Mouse (Mus musculus): ENCODE data around the gene Gm9049.
"Not testable (repeated sequence)": the region's sequence is repeated elsewhere in the genome, so short reads cannot be mapped to it uniquely, and the experiment has no call there.

Gene Gm9049

GRCm38 (mm10) chr10:118354005-118354404 is at the start of gene Gm9049:
TSS of gene Gm9049 (minus strand) at chr10:118354105.
- DNase-seq (ENCODE audit: low read depth) = not testable (repeated sequence)

GRCm38 (mm10) chr10:118399917-118400316 is 46.0 kb upstream of the Gm9049 start:
- no peak for DNase-seq (ENCODE audit: low read depth)

DNA sequence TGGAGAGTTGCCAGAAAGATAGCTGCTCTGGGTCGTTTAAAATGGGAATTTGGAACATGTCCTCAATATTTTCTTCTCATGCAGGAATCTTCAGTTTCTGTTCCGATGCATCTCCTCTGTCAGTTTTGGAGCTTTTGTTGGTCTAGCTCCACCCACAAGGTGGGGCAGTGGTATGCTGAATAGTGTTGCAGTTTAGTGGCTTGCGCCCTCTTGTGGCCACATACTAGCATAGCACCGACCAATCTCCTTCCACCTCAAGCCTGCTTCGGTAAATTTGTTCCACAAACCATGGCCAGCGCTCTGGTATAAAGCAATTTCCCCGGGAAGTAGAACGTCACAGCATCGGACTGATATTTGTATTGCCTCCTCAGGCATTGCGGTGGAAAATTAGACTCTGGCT is 16.5 kb upstream of the Gm9049 start:
- peak; percentile 71 for DNase-seq (ENCODE audit: low read depth)

DNA sequence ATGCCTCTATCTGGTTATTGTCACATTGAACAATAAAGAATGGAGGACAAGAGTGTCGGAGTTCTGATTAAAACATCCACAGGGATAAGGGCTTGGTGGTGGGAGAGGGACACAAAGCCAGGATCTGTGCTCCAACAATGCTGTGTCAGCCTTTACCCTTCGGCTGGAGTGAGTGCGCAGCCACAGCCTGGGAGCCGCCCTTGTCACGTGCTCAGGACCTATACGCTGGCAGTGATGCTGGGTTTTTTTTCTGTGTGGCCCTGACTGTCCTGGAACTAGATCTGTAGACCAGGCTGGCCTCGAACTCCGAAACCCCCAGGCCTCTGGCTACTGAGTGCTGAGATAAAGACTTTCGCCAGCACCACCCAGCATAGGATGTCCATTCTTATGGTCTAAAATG is 15.6 kb upstream of the Gm9049 start:
- no peak for DNase-seq (ENCODE audit: low read depth)

- not testable (repeated sequence) for DNase-seq (ENCODE audit: low read depth)
Measured at GRCm38 (mm10) chr10:118348579-118348978, 5.3 kb downstream of the Gm9049 start, which contains the start of gene Gm9048. TSS of gene Gm9048 (minus strand) at chr10:118348679.

GRCm38 (mm10) chr10:118343155-118343554 is 10.8 kb downstream of the Gm9049 start, which contains the start of gene Gm9046:
TSS of gene Gm9046 (minus strand) at chr10:118343255.
- DNase-seq (ENCODE audit: low read depth) = not testable (repeated sequence)

GRCm38 (mm10) chr10:118337731-118338130 is 16.2 kb downstream of the Gm9049 start, which contains the start of gene Gm9045:
TSS of gene Gm9045 (minus strand) at chr10:118337831.
- not testable (repeated sequence) for DNase-seq (ENCODE audit: low read depth)

GRCm38 (mm10) chr10:118332308-118332707 is 21.6 kb downstream of the Gm9049 start, which contains the start of gene Gm9044:
TSS of gene Gm9044 (minus strand) at chr10:118332408.
- DNase-seq (ENCODE audit: low read depth) = not testable (repeated sequence)

- DNase-seq (ENCODE audit: low read depth) = not testable (repeated sequence)
Measured at GRCm38 (mm10) chr10:118326869-118327268, 27.0 kb downstream of the Gm9049 start, which contains the start of gene Gm9040. TSS of gene Gm9040 (minus strand) at chr10:118326969.

- peak; percentile 6 for DNase-seq (ENCODE audit: low read depth)
Measured at GRCm38 (mm10) chr10:118319024-118319423, 34.9 kb downstream of the Gm9049 start.

DNA sequence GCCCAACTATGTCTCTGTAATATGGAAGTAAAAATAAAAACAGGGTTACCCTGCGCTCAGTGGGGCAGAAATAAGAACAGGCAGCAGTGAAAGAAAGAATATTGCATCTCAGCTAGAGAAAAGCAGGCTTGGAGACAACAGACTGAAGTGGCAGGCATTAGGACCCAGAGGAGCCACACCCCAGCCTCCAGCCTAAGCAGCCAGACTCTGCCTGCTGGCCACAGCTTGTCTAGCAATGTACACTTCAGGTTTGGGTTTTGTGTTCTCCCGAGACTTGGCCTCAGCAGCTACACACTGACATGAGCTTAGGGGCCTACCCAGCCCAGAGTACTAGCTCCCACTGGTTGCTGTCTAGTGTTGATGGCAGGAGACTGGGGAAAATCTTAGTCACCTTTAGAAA is 51.8 kb downstream of the Gm9049 start:
- DNase-seq (ENCODE audit: low read depth) = not testable (repeated sequence)
